Mouse (Mus musculus) heart, adult 2 months (tissue): Measurements from ENCODE around the gene Tcn2. TPM values are rescaled to one million over a fixed set of nuclear protein-coding genes. Genes with fewer than 3 reads are reported as not detected.

Source experiments
- DNase-seq, 2 experiments: peaks; one replicate each; pipeline ENCODE4 v3.0.0; 2021
- H3K27ac ChIP-seq: fragments of 200-600 bp; 2 replicates; pipeline ENCODE4 v1.8.1; 2022
- H3K27me3 ChIP-seq: fragments of 200-500 bp; 2 replicates; pipeline ENCODE4 v1.6.1; 2012; ENCODE audit warnings: mild to moderate bottlenecking, low read length, inconsistent platforms, mixed read lengths; ENCODE audit not compliant: control insufficient read depth, insufficient read depth
- H3K36me3 ChIP-seq: fragments of 200-500 bp; 2 replicates; pipeline ENCODE4 v1.6.1; 2012; ENCODE audit warnings: low read length, inconsistent platforms; ENCODE audit not compliant: control insufficient read depth, insufficient read depth
- H3K4me1 ChIP-seq: fragments of 200-500 bp; 2 replicates; pipeline ENCODE4 v1.6.1; 2011; ENCODE audit warnings: low read length; ENCODE audit not compliant: control insufficient read depth, insufficient read depth
- H3K4me3 ChIP-seq: fragments of 200-600 bp; 2 replicates; pipeline ENCODE4 v1.8.1; 2022
- H3K79me2 ChIP-seq: fragments of 200-500 bp; replicated peaks from 2 replicates; pipeline ENCODE4 v1.6.1; 2012; ENCODE audit warnings: mild to moderate bottlenecking, inconsistent platforms, low read length, moderate library complexity, mixed read lengths; ENCODE audit not compliant: control insufficient read depth, insufficient read depth
- H3K9ac ChIP-seq: fragments of 200-500 bp; 2 replicates; pipeline ENCODE4 v1.6.1; 2012; ENCODE audit warnings: low read depth, mild to moderate bottlenecking, control low read depth, inconsistent platforms, low read length, mixed read lengths
- CTCF ChIP-seq: fragments of 200-600 bp; IDR thresholded peaks from 2 replicates; pipeline ENCODE4 v1.8.1; 2022; ENCODE audit warnings: antibody characterized with exemption, mild to moderate bottlenecking, moderate library complexity
- EP300 ChIP-seq: fragments of 200-500 bp; IDR thresholded peaks from 2 replicates; pipeline ENCODE4 v1.6.1; 2011; ENCODE audit warnings: low read depth, low read length, control low read depth; ENCODE audit not compliant: insufficient read depth
- POLR2A ChIP-seq: fragments of 200-500 bp; IDR thresholded peaks from 2 replicates; pipeline ENCODE4 v1.6.1; 2011; ENCODE audit warnings: mild to moderate bottlenecking, low read depth, low read length, control low read depth; ENCODE audit not compliant: insufficient read depth
- WGBS: fragments of 180-500 bp; shearing (Covaris S2); methylation state at CpG from one replicate; pipeline ENCODE4 v1.1.7; 2018; 5-methylcytosine and 5-hydroxymethylcytosine counted together
- intact Hi-C: fragments of 180-260 bp; cut with DNase I; formaldehyde crosslinking; loops from one replicate; pipeline ENCODE4 v1.15.1; 2025
- polyA plus RNA-seq: library from polyadenylated mRNA; depleted of rRNA; stranded (reverse); fragments of >200 nt; gene quantifications from 2 replicates; pipeline ENCODE4 v1.2.3, GENCODE M21; 2012
- total RNA-seq, 2 experiments: library from RNA; stranded (reverse); gene quantifications; 2 replicates each; pipeline ENCODE4 v1.2.3; 2021

Gene Tcn2
- total and polyA plus RNA-seq, 3 experiments: 41.3 to 69.4 (median 42.9) TPM

- Histone ChIP-seq H3K79me2 (no peaks in the 10 kb centered on the region), H3K36me3 (no peaks in the 10 kb centered on the region; the same call in 1 of the 2 replicates), H3K27ac (no peak overlapping the region), H3K9ac (no peak overlapping the region), H3K27me3 (no peaks in the 10 kb centered on the region), H3K4me1 (peaks cover 2% of the 10 kb centered on the region; the same call in 1 of the 2 replicates), H3K4me3 (no peak overlapping the region)
- 94% methylated on average over 10 of the region's 10 CpGs for WGBS
- TF ChIP-seq EP300 (no peak), CTCF (no peak), POLR2A (no peak)
- no peak for DNase-seq
- intact Hi-C loops: no loop called here
These were observed 6.0 kb downstream of the Tcn2 start for GRCm38 (mm10) chr11:3925916-3926315.

- Histone ChIP-seq H3K4me1 (no peaks in the 10 kb centered on the region), H3K27ac (no peak overlapping the region), H3K4me3 (no peak overlapping the region), H3K36me3 (no peaks in the 10 kb centered on the region; the same call in 1 of the 2 replicates), H3K27me3 (no peaks in the 10 kb centered on the region), H3K9ac (no peak overlapping the region), H3K79me2 (no peaks in the 10 kb centered on the region)
- WGBS: 93% methylated on average over 6 of the region's 6 CpGs
- intact Hi-C loops: no loop called here
- DNase-seq: no peak
- TF ChIP-seq EP300 (no peak), POLR2A (no peak), CTCF (no peak)
These were observed 9.2 kb downstream of the Tcn2 start for GRCm38 (mm10) chr11:3922731-3923130.

GRCm38 (mm10) chr11:3922115-3922514, 9.8 kb downstream of the Tcn2 start:
- Histone ChIP-seq H3K9ac (no peak overlapping the region), H3K27ac (no peak overlapping the region), H3K79me2 (no peaks in the 10 kb centered on the region), H3K27me3 (no peaks in the 10 kb centered on the region), H3K4me1 (no peaks in the 10 kb centered on the region), H3K4me3 (no peak overlapping the region), H3K36me3 (no peaks in the 10 kb centered on the region; the same call in 1 of the 2 replicates)
- no peak for DNase-seq
- 95% methylated on average over 9 of the region's 9 CpGs for WGBS
- TF ChIP-seq POLR2A: no peak
- TF ChIP-seq CTCF: no peak
- no peak for TF ChIP-seq EP300
- intact Hi-C loops: no loop called here

- Histone ChIP-seq H3K36me3 (no peaks in the 10 kb centered on the region), H3K9ac (no peak overlapping the region), H3K27ac (no peak overlapping the region), H3K4me1 (no peaks in the 10 kb centered on the region), H3K4me3 (no peak overlapping the region), H3K27me3 (no peaks in the 10 kb centered on the region), H3K79me2 (no peaks in the 10 kb centered on the region)
- intact Hi-C loops: no loop called here
- peak; percentile 84 for TF ChIP-seq CTCF
- no peak for TF ChIP-seq EP300
- TF ChIP-seq POLR2A: no peak
- WGBS: 30% methylated on average over 8 of the region's 8 CpGs
- peak; percentile 33 to 49 for DNase-seq
These were observed 10.6 kb downstream of the Tcn2 start for GRCm38 (mm10) chr11:3921281-3921850.

GRCm38 (mm10) chr11:3920476-3920875, 11.5 kb downstream of the Tcn2 start:
- Histone ChIP-seq H3K9ac (no peak overlapping the region), H3K36me3 (no peaks in the 10 kb centered on the region), H3K4me1 (no peaks in the 10 kb centered on the region), H3K79me2 (no peaks in the 10 kb centered on the region), H3K27ac (no peak overlapping the region), H3K27me3 (no peaks in the 10 kb centered on the region), H3K4me3 (no peak overlapping the region)
- WGBS: 88% methylated on average over 7 of the region's 7 CpGs
- intact Hi-C loops: no loop called here
- TF ChIP-seq EP300 (no peak), POLR2A (no peak), CTCF (no peak)
- DNase-seq: no peak

GRCm38 (mm10) chr11:3918738-3919137, 13.2 kb downstream of the Tcn2 start:
- no peak overlapping the region for H3K9ac ChIP-seq

More at GRCm38 (mm10) chr11:3918738-3919137, 13.2 kb downstream of the Tcn2 start:
- Histone ChIP-seq H3K27ac (no peak overlapping the region), H3K27me3 (no peaks in the 10 kb centered on the region), H3K4me1 (peaks cover 1% of the 10 kb centered on the region; the same call in 1 of the 2 replicates), H3K79me2 (no peaks in the 10 kb centered on the region), H3K4me3 (no peak overlapping the region), H3K36me3 (no peaks in the 10 kb centered on the region)
- 41% methylated on average over 1 of the region's 1 CpGs for WGBS
- TF ChIP-seq CTCF (peak; percentile 79), EP300 (no peak)
- no peak for DNase-seq
- intact Hi-C loops: loop anchor here (10.0 kb wide), 1 partner anchor 384 kb away; no protein-coding TSS in a partner anchor
